Mouse (Mus musculus) adrenal gland, postnatal 25 days (tissue): ENCODE data around the gene Bcas3. TPM values are rescaled to one million over a fixed set of nuclear protein-coding genes. Genes with fewer than 3 reads are reported as not detected.

ENCODE experiments used
- DNase-seq: peaks from one replicate; pipeline ENCODE4 v3.0.0; 2021; ENCODE audit warnings: mixed read lengths
- total RNA-seq: library from RNA; stranded (reverse); gene quantifications from 2 replicates; pipeline ENCODE4 v1.2.3, GENCODE M21; 2021

Gene Bcas3
- total RNA-seq, 1 experiment from 2014 or later: 55.9 TPM

DNA sequence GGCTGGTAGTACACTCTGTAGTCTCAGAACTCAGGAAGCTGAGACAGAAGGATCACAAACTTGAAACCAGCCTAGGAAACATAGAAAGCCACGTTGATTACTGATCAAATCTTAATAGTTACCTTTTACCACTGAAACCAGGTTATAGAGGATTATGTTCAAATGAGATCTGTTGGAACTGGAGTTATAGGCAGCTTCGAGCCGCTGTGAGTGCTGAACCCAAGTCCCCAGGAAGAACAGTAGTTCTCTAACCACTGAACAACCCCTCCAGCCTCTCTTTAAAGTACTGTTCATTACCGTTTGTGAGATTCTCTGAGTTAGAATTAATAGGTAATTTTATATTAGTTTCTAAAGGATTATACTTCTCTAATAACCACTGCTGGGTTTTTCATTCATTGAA is 188.0 kb downstream of the Bcas3 start:
- DNase-seq: no peak

DNA sequence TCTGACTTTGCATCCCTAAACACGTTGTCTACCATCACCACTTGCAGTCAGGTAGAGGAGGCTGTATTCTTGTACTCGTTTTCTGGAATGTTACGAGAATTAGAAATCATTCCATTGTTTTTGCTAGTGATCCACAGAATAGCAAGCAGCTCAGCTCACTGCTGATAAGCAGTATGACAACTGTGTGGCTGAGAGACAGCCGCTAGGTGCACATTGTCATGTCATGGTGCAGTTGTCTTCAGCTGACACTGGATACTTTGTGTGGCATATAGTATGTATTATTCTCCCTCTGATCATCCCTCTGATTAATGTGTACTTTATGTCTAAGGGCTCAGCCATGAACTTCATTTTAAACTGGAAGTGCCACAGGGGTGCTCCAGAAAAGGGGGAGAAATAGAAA is 190.3 kb downstream of the Bcas3 start:
- no peak for DNase-seq

DNA sequence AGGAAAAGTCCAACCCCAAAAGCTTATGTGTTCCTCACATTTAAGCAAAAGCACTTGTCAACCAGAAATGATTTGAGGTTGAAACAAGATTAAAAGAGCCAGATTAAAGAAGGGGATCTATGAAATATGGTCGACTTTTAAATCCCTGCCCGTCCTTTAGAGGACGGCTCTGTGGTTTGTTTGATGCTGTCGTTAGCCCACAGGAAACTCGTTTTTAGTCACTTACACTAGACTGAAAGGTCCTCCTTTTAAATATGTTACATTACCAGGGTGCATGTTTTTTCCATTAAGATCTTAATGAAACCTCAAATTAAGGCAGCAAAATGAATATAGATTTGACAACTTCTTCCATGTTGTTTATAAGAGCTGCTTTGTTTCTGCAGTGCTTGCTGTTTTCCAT is 192.6 kb downstream of the Bcas3 start:
- DNase-seq: no peak

DNA sequence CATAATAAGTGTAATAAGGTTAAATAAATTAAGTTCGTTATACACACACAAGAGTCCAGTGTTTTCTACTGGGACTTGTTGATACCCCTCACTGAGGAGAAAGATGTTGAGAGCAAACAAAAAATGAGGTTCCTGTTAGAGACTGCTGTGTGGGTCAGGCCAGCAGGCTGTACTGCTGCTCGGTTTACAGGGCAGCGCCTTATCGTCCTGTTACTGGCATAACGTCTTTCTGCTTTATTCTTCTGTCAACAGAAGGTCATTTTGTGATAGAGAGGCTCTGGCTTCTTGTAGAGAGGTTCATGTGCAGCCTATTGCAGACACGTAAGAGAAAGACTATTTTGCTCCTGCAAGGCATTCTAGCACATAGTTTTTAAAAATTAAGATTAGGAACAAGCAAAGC is 195.0 kb downstream of the Bcas3 start:
- DNase-seq: peak; percentile 11

DNA sequence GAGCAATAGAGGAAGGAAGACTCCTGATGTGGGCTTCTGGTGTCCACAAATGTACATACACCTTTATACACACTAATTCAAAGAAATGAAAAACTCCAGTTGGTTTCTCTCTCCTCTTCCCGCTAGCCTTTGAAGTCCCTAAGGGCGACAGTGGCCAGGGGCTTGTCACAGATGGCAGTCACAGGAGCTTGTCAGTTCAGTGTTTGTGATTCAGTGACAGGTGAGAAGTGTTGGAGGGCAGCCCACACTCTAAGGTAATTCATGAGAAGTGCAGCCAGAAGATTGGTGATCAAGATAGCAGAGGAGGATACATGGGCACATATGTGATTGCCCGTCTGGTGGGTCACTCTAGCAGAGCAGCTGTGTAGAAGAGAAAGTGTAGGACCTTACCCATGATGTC is 196.7 kb downstream of the Bcas3 start:
- DNase-seq: no peak

DNA sequence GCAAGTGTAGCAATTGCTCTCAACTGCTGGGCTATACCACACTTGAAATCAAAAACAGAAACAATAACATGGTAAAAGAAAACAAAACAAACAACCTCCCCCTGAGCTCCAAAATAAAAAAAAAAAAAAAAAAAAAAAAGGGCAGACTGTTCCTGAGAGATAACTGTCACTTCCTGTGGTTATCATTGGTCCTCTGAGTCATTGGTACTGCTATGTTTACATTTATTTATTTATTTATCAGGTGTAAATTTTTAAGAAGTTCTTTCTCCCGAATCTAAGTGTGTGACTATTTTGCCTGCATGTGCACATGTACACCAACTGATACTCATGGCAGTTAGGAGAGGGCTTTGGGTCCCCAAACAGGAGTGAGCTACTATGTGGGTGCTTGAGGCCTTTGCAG is 202.1 kb downstream of the Bcas3 start:
- DNase-seq: no peak

DNA sequence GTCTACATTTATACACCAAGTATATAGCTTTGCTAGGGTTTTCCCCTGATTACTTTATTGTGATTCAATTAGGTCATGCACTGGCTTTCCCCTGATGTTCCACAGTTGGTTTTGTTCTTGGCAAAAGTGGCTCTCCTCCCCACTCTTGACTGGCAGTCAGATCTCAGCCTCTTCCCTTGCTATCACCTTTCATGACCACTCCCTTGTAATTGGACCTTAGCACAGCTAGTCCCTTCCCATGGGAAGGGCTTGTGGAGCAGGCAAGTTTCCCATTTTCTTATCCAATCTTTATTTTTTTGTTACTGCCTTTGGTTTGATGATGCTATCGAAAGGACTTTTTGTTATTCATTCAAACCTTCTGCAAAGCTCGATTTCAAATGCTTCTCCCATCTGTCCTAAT is 202.8 kb downstream of the Bcas3 start:
- no peak for DNase-seq

DNA sequence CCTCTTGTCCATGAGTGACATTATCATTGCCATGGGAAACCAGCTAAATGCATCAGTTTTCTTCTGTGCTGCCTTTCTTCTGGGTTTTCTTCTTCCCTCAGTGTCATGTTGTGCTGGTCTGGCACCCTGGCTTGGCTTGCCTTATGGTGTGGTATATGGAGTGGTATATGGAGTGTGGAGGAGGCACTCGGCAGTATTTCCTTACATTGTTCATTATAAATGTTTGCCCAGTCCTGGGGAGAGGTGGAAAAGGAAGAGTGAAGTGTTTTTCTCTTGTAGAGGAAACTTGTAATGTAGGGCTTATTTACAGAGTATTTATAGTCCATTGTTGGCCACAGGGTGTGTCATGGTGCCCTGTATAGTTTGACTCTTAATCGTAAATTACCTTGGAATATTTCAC is 212.1 kb downstream of the Bcas3 start:
- DNase-seq: no peak

DNA sequence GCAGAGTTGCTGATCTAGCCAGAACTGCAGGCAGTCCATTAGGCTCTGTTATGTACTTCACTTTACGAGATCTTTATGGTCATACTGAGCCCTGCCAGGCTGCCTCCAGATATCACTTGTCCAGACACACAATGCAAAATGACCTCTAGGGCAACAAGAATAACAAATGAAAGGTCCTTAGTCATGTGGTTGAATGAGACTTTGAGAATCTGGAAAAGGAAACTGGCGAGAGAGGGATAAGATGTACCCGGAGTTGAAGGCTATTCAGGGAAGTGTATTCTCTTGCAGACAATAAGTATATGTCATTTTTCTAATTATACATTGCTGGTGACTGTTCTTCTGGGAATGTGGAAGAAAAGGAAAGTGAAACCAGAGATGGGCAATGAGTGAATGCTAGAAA is 218.1 kb downstream of the Bcas3 start:
- no peak for DNase-seq

DNA sequence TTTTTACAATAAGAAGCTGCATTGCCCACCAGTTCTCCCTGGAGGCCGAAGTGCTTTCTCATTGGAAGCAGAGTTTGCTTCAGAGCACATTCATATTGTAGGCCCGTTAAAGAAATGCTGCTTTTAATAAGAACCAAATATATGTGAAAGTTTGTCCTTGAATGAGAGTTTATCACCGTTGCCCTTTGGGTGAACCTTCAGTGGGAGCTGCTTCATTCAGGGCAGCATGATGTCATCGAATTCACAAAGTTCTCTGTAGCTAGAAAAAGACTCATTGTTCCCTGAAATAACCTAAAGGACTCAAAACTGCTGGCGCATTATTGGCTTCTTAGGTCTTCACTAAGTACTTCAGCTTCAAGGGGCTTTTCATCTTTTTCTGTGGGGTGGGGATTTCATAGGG is 219.0 kb downstream of the Bcas3 start:
- no peak for DNase-seq

DNA sequence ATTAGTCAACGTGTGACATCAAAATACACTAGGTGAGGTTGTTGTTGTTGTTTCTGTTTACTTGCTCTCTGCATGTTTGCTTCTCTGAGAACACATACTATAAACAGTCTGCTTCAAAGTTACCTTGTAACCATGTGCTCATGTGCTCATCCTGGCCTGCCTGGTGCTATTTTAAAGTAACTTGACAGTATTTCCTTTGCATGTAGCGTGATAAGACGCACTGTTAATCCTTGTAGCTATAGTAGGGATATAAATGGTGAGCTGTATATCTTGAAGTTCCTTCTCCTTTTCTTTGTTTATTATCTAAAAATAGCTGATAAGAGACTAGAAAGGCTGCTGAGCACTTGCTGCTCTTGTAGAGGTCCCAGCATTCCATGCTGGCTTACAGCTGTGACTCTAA is 219.6 kb downstream of the Bcas3 start:
- DNase-seq: no peak

DNA sequence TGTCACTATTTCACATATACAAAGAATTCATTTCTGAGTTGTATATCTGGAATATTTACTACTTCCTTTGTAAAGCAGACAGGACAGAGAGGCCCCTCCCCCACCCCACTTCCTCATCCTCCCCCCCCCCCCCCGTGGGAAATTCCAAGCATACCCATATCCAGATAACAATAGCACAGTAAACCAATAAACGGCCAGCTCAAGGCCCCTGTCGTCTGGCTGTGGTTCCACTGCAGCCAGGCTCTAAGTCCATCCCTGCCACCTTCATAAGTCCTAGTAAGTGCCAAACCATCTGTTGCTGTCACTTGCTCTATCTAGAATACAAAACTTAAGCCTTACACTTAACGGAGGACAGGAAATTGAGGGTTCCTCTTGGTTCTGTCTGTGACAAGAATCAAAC is 221.5 kb downstream of the Bcas3 start:
- no peak for DNase-seq

DNA sequence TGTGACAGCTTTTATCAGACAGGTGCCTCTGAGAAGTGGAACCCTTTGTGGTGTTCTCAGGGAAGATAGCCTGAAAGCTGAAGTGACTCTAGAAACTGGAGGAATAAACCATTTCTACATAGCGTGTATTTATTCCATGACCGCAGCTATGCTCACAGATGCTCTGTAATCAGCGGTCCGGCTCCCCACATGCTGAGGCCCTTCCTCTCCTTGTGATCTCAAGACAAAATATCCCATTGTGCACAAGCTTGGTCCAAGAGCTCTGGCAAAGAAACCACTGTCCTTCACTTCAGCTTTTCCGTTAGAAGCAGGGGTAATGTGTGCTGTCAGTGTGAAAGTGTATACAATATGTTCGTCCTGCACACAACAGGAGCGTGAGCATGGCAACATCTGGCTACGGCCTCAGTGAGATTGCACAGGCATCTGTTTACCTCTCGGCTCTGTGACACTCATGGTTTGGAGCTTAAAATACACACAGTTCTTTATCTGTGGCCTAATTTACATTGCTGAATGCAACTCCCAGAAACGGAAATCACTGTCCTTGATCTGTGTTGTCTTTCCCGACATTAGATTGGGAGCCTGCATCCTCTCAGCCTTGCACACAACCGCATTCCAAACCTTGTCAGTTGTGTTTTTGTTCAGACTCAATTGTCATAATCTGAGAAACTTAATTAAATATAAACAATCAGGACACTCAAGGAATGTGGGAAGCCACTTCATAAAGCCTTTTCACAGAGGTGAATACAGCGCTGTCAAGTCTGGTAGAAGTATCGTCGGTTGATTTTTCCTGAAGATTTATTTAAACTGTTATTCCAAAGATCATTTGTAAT is 225.1 kb downstream of the Bcas3 start:
- no peak for DNase-seq

DNA sequence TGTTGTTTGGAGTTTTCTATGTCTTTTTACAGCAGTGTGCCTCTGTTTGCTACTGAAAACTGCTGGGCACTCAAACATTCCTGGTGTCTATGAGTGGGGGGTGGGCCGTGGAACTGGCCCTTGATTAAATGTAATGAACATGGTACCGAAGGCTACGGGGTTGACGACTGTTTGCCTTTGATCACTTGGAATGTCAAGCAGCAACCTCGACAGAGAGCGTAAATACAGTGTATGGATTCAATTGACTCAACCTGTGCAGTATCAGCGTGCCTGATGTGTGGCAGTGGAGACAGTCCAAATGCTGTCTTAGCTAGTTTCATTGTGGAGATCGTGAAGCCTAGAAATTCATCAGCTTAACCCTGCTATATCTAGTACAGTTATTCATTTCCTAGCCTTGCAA is 231.1 kb downstream of the Bcas3 start:
- DNase-seq: no peak

DNA sequence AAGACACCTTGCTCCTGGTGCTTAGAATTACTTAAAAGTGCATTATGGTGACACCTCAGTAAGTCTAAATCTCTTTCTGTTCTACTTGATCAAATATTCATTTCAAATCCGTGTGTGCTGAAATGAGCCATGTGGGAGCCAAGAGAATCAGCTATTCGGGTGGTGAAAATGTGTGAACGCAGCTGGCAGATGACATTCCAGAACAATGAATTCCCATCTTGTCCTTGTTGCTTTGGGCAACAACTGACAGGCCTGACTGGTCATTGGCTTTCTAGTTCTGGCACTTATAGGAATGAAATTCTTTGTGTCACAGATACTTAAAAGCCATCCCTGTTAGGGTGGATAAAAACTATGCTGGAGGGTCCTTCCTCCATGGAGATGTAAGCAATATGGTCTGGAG is 240.7 kb downstream of the Bcas3 start:
- DNase-seq: no peak

DNA sequence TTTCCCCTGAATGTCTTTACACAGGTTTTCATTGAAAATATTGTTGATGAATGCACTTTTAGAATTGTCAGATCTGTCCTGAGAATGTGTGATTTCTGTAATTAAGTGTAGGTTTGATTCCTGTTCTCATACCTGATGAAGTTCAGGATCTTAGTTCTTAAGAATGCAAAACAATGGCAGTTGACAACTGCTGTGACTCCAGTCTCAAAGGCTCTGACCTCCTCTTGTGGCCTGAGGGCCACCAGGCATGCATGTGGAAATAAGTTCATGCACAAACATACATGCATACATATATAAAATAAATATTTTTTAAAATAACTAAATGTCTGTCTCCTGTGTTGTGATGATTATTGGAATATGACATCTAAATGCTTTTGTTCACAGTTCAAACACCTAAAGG is 246.3 kb downstream of the Bcas3 start:
- no peak for DNase-seq

DNA sequence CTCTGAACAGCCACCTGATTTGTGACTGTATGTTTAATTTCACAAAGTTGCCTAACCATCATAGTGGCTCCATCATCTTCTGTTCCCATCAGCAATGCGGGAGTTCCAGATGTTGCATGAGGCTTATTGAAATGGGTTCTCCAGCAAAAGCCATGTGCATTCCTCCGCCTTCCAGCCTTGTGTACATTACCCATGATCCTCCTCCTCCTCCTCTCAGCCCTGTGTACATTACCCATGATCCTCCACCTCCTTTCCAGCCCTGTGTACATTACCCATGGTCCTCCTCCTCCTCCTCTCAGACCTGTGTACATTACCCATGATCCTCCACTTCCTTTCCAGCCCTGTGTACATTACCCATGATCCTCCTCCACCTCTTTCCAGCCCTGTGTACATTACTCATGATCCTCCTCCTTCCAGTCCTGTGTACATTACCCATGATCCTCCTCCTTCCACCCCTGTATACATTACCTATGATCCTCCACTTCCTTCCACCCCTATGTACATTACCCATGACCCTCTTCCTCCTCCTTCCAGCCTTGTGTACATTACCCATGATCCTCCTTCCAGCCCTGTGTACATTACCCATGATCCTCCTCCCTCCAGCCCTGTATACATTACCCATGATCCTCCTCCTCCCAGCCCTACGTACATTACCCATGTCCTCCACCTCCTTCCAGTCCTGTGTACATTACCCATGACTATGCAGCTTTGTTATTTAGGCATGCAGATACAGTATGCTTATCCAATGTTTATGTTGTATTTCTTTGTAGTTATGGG is 250.8 kb downstream of the Bcas3 start:
- DNase-seq: no peak

DNA sequence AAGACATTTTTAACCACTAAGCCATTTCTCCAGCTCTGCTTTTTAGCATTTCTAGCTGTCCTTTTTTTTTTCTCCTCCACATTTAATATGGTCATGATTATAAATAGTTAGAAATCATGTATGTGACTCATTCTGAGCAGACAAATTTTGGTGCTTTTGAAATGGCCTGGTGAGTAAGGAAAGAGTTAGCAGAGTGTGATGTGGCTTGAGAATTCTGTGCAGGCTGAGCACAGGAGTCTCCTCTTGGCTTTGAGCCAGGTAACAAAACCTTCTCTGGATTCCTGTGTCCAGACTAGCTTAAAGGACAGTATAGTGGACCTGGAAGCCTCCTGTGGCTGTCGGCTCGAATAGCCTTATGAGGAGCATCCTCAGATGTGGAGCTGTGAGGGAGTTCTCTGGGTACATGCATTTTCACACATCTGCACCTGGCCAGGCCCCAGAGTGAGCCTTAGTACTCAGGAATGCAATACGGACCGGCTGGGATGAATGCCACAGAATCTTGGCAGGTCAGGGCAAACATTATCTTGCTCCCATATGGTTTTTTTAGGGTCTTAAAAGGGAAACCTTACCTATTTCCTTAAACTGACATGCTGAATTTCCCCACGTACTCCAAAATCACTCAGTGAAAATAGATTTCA is 256.5 kb downstream of the Bcas3 start:
- DNase-seq: no peak

DNA sequence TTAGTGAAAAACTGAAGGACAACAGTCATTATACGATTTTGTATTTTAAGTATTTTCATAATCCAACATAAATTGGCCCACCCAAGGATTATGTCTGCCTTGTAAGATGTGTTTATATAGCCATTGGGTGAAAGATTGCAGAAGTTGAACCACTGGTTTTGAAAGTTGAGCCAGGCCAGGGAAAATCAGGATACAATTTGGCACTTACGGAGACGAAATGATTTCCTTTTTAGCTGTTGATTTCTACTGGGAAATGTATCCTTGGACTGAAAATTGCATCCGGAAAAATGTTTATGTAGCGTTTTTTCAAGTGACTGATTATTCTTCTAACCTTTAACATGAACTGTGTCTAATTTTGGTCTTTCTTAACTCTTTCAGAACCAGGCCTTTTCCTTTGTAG is 260.1 kb downstream of the Bcas3 start:
- DNase-seq: no peak

DNA sequence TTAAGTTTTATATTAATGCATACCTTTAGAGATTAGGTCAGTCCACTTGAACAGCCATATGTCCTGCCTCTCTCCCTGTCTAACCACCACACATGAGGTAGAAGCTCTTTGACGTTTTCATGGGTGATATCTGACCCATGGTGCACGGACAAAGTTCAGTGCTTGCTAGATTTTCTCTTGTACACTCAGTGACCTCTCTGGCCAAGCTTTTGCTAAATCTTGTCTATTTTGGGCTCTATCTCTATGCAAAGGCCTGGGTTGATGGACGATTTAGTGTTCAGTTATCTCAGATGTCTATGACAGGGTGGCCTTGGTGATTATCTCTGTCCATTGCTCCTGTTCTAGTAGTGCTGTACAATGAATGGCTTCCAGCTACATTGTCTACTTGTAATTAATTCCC is 260.6 kb downstream of the Bcas3 start:
- no peak for DNase-seq

DNA sequence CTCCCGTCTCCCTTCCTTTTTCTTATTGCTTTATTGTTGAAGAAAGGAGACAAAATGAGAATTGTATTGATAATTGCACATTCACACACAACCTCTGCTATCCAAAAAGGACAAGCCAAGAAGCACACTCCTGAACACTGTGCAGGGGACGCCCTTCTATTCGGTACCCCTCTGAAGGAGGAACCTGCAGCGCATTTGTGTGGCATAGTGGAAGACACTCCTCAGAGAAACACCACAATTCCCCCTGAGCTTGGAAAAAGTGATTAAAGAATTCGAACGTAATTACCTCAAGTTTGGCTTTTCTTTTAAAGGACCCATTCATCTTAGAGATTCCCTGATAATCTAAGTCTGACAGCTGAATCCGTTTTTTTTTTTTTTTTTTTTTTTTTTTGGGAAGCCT is 261.5 kb downstream of the Bcas3 start:
- no peak for DNase-seq

DNA sequence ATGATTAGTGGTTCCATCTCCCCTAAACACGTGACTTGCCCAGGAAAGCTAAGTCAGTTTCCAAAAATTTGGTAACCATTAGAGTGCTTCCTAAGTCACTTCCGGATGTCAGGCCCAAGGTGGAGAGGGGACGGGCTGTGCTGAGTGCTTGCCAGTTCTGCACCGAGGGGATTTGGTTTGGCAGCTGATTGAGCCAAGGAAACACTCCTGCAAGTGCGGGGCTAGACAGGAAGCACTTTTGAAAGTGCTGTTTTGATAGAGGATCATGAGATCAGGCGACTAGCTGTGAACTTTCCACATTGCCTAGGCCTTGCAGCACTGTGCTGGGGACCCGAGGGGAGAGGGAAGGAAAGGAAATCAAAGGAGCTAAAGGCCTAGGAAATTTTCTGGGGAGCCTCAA is 262.5 kb downstream of the Bcas3 start:
- peak; percentile 28 for DNase-seq

DNA sequence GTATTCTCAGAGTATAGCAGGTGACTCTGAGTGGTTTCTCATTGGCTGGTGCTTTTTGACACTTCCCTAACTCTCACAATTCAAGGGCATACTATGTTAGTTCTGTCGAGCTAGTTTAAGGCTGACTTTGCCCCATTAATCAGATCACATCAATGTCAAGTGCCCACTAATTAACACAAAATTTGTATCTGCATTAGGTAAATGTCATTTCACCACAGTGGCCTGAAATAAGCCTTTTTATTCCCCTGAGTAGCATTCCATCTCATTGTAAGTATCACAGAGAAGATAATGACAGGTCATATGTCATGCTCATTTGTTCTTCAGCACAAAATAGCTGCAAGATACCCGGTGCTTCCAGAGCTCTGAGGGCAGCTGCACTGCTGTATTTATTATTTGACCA is 268.5 kb downstream of the Bcas3 start:
- no peak for DNase-seq

DNA sequence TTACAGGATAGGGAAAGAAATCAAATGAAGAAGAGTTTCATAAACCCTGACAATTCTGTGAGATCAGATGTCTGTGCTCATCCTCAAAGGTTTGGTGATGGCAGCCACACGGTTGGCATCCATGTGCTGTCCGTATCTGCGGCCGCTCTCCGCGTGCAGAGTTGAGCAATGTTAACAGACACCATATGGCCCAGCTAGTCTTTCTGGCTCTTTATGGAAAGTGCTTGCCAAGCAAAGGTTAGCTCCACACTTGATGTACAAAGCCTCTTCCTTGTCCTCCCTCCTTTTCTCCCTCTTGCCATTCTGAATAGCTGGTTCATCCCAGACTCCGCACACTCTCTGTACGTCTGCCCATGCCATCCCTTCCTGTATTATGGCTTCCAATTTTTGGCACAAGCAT is 269.0 kb downstream of the Bcas3 start:
- DNase-seq: no peak
